Mouse (Mus musculus): ENCODE data around the gene Gm13283.

DNA sequence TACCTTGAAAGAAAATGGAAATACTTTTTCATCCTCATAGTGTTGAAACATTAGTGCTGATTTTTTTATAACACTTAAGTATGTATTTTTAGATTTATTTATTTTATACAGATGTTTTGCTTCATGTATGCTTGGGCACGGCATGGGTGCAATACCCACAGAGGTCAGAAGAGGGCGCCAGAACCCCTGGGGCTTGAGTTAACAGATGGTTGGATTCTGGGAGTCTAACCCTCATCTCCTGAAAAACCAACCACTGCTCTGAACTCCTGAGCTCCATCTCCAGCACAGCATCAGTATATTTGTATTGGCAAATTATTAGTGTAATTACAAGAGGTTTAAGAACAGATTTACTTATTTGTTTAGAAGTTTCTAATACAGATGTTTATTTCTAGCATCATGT is 21.4 kb upstream of the Gm13283 start:
- TF ChIP-seq CTCF (IDR thresholded peaks at IDR 0.05; ENCODE audit: control insufficient read depth, insufficient read depth, insufficient read length) = peak; percentile 34
- no peak for TF ChIP-seq MAX (IDR thresholded peaks at IDR 0.05)
- no peak for TF ChIP-seq USF1 (IDR thresholded peaks at IDR 0.05; ENCODE audit: low read depth)
- TF ChIP-seq CEBPB (IDR thresholded peaks at IDR 0.05; ENCODE audit: low read depth) = no peak
- TF ChIP-seq MYOG (IDR thresholded peaks at IDR 0.05; ENCODE audit: control insufficient read depth, extremely low read depth, insufficient read length) = no peak
